Mouse (Mus musculus) liver, postnatal 0 days (tissue): ENCODE results near the gene Gucd1.

Source experiments
- CTCF ChIP-seq: sonication (generic); IDR thresholded peaks from 2 replicates; pipeline ENCODE4 v1.5.1; 2016; ENCODE audit warnings: antibody characterized with exemption, low read depth
- EP300 ChIP-seq: IDR thresholded peaks from 2 replicates; pipeline ENCODE4 v1.6.1; 2016; ENCODE audit warnings: antibody characterized with exemption, low read depth, mild to moderate bottlenecking

- TF ChIP-seq CTCF: no peak
- no peak for TF ChIP-seq EP300
Observed at GRCm38 (mm10) chr10:75561071-75561654, 43.4 kb upstream of the Gucd1 start, which contains the start of gene Ggt1.
